Mouse (Mus musculus): ENCODE results near the gene Trappc3. TPM values are rescaled to one million over a fixed set of nuclear protein-coding genes. Genes with fewer than 3 reads are reported as not detected.

Trappc3 gene
- polyA plus RNA-seq, 1 experiment from 2014 or later, result 126 TPM

DNA sequence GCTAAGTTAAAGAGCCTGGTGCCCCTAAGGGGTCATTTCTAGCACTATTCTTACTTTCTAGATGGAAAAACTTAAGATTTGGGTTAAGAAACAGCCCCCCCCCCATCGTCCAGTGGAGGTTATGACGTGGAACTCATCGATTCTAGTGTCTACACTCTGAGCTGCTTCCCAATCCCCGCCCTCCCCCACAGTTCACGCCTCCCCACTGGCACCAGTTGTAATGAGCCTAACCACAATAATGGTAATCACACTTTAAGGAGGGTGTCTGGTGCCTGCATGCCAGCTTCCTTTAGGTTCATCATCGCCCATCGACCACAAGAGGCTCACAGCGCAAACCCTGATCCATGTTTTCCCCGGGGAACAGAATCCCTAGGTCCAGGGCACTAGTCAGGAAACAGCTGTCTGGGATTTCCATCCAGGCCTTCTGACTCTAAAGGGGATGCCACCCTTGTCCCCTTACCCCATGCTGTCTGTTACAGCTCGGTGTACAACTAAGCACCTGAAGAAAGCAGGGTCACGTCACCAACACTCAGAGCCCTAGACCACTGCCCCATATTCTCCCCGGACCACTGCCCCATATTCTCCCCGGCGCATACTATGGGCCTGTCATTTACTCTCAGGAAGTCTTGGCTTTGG is 8.4 kb upstream of the Trappc3 start:
- Histone ChIP-seq H3K4me1 (peaks cover 68% of the 10 kb centered on the region), H3K36me3 (peaks cover 21% of the 10 kb centered on the region), H3K9me3 (no peaks in the 10 kb centered on the region), H3K27me3 (no peaks in the 10 kb centered on the region), H3K9ac (peak overlapping the region; percentile 98), H3K4me3 (peak overlapping the region; percentile 99), H3K4me2 (replicated peaks) (peak overlapping the region; percentile 96), H3K27ac (0 out of 2 replicates have a peak overlapping the region, but pooled peaks have one; percentile 92)
- no peak for ATAC-seq (ENCODE audit: low FRiP score, low read depth)
- 67% methylated on average over 14 of the region's 14 CpGs for WGBS

DNA sequence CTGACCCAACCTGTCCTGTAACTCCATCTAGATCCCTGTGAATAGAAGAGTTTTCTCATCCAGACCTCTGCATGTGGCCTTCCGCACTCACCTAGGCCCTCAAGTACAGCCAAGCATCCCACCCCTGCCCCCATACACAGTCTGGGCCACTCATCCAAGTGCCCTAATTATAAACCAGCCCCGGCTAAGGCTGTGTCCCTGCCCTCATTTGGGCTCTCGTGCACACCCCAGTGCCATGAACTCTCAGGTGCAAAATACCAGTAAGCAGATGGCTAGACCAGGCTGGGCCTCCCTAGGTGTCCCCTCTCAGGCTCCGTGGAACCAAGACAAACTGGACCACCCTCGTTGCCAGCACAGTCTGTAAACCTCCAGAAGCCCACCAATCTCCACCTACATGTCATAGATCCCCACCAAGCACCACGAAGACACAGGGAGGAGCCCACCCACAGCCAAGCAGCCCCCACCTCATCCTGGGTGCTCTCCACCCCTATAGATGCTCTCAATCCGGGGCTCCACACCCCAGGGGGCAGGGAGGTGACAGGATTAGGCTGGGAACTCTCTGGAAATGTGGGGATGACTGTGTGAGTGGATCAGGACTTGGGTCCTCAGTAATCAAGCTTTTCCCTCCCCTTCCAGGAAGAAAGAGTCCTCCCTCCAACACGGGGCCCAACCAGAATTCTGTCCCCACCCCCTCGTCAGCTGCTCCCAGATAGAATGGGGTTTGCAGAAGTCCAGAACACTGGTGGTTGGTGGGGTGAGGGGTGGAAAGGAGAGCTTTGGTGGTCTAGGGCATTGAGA is 7.6 kb upstream of the Trappc3 start:
- no peaks in the 10 kb centered on the region for H3K9me3 ChIP-seq
- peak overlapping the region; percentile 98 for H3K9ac ChIP-seq
- H3K27me3 ChIP-seq, result no peaks in the 10 kb centered on the region
- peaks cover 21% of the 10 kb centered on the region for H3K36me3 ChIP-seq
- H3K4me3 ChIP-seq, result peak overlapping the region; percentile 99
- H3K4me2 ChIP-seq (replicated peaks), result peak overlapping the region; percentile 96
- peak; percentile 12; the same call in 1 of the 2 replicates for ATAC-seq (ENCODE audit: low FRiP score, low read depth)
- peak overlapping the region; percentile 92 for H3K27ac ChIP-seq
- 15% methylated on average over 9 of the region's 9 CpGs for WGBS
- H3K4me1 ChIP-seq, result peaks cover 74% of the 10 kb centered on the region

DNA sequence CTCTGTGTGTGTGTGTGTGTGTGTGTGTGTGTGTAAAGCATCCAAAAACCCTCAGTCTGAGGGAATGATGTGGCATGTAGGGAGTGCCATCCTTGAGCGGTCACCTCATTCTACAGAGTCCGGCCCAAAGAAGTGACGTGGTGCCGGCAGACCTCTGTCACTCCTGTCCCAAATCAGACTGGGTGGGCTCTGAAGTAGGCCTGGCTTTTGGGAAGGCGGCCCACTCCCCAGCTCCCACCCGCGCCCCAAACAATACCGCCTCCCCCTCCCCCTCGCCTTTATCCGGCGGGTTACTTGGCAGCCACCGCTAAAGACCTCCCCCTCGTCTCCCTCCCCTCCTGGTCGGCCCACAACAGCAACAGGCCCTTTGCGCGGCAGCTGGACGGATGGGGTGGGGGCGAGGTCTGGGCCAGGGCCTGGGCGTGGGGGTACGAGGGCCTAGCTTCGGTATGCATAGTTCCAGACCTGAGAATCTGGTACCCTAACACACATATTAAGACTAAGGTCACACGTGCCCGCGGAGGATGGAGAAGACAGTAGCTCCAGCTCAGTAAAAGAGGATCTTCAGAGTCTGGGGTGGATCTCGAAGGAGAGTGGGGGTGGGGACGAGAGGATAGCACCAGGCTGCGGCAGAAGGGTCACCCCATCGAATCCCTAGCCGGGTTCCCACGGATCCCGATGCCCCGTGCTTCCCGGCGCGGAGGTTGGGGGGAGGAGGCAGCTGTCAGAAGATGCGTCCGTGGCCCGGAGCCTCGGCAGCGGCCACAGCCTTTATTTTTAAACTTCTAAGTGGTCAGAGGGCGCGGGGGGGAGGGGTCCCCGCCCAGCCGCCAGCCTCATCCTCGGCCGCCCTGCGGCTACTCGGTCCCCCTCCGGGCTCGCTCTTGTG is 6.8 kb upstream of the Trappc3 start:
- H3K27me3 ChIP-seq, result no peaks in the 10 kb centered on the region
- peak overlapping the region; percentile 96 for H3K4me2 ChIP-seq (replicated peaks)
- H3K9me3 ChIP-seq, result no peaks in the 10 kb centered on the region
- peak; percentile 6; the same call in 1 of the 2 replicates for ATAC-seq (ENCODE audit: low FRiP score, low read depth)
- peaks cover 77% of the 10 kb centered on the region for H3K4me1 ChIP-seq
- H3K27ac ChIP-seq, result peak overlapping the region; percentile 92
- H3K36me3 ChIP-seq, result peaks cover 21% of the 10 kb centered on the region
- WGBS, result under 1% methylated on average over 50 of the region's 50 CpGs
- H3K4me3 ChIP-seq, result peak overlapping the region; percentile 99
- H3K9ac ChIP-seq, result peak overlapping the region; percentile 98

DNA sequence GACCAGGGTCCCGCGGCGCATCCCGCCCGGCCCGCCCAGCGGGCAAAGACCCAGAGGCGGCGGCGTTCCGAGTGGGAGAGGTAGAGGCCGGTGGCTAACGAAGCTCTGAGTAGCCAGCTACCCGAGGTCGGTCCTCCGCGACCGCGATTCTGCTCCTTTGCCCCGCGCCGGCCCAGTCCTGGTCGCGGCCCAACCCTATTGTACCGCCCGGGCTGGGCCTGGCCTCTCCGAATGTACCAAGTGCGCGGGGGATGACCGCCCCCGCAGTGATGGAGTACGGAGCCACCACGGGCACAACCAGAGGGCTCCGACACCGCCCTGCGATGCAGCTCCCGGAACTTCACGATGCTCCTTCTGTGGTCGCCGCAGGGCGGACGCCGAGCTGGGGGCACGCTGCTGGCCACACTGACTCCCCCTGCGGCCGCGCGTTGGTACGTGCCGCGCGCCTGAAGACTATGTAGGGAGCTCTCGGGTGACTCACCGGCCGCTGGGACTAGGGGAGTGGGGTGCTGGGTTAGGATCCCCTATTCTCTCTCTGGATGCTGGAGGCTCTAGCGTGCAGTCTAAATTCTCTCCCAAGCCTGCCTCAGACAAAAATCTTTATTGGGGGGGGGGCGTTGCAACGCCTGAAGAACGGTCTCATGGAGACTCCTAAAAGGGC is 5.9 kb upstream of the Trappc3 start, which contains the start of gene Map7d1:
TSS of gene Map7d1 (minus strand) at position 213 of the 661 bp plus-strand sequence.
- H3K4me2 ChIP-seq (replicated peaks), result peak within 1 kb of the TSS; percentile 96
- H3K27ac ChIP-seq, result peak within 1 kb of the TSS; percentile 92
- H3K36me3 ChIP-seq, result peaks cover 15% of the 10 kb centered on the region; the same call in 1 of the 2 replicates
- under 1% methylated on average over 54 of the region's 59 CpGs for WGBS
- peak; percentile 84 for ATAC-seq (ENCODE audit: low FRiP score, low read depth)
- H3K4me1 ChIP-seq, result peaks cover 77% of the 10 kb centered on the region
- H3K9ac ChIP-seq, result peak within 1 kb of the TSS; percentile 98
- H3K27me3 ChIP-seq, result no peaks in the 10 kb centered on the region
- no peaks in the 10 kb centered on the region for H3K9me3 ChIP-seq
- peak within 1 kb of the TSS; percentile 99 for H3K4me3 ChIP-seq

DNA sequence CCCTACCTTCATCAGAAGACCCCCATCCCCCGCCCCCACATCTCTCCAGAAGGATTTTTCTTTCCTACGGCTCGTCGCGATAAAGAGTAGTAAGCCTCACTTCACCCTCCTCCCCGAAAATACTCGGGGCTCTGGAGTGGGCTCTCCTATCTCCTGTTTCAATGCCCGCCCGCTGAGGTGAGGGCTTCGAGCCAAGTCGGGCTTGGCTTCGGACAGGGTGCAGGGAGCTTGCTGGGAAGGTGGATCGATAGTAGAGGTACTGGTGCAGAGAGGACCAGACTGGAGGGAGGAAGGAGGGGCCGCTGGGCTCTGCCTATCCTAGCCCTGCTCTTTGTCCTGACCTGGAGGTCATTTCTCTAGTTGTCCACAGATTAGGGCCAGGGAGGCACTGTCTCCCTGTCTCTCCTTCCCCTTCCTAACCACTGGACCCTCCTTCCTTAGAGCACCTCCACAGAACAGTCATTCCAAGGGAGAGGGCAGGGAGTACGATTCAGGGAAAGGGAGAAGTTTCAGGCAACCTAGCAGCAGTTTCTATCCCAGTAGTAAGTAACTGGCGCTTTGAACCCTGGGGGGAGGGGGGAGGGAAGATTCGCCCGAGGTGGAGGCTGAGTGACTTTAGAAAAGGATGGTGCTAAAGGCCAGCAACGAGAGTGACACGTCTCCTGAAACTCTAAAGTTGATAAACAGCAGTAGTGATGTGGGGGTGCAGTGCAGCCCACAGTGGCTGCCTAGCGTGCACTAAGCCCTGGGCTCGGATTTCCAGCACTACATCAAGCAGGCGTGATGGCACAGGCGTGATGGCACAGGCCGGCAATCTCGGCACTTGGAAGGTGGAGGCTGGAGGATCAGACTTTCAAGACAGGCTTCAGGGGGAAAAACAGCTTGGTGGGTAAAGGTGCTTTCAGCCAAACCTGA is 4.9 kb upstream of the Trappc3 start:
- ATAC-seq (ENCODE audit: low FRiP score, low read depth), result no peak
- H3K4me2 ChIP-seq (replicated peaks), result peak overlapping the region; percentile 96
- peak overlapping the region; percentile 92 for H3K27ac ChIP-seq
- 5% methylated on average over 26 of the region's 26 CpGs for WGBS
- H3K9me3 ChIP-seq, result no peaks in the 10 kb centered on the region
- peak overlapping the region; percentile 98 for H3K9ac ChIP-seq
- no peaks in the 10 kb centered on the region for H3K27me3 ChIP-seq
- H3K4me3 ChIP-seq, result peak overlapping the region; percentile 99
- H3K36me3 ChIP-seq, result peaks cover 9% of the 10 kb centered on the region; the same call in 1 of the 2 replicates
- H3K4me1 ChIP-seq, result peaks cover 74% of the 10 kb centered on the region

DNA sequence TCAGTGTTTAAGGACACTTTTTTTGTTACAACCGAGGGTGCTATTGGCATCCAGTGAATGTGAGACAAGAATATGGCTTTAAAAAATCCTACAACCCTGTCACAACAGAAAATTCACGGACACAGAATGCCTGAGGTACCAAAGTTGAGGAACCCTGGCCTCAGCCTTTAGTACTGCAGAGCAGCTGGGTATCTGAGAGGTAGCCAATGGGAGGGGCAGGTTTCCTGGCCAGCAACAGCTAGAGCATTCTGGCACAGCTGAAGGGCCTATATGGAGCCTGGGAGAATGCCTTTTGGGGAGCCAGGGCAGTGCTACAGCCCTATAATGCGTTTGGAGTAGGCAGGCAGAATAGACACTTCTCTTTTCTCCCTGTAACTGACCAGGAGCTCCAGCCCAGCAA is 3.1 kb upstream of the Trappc3 start:
- Histone ChIP-seq H3K4me2 (replicated peaks) (peak overlapping the region; percentile 54), H3K27ac (peak overlapping the region; percentile 88), H3K27me3 (no peaks in the 10 kb centered on the region), H3K9ac (no peak overlapping the region), H3K4me3 (no peak overlapping the region), H3K4me1 (peaks cover 66% of the 10 kb centered on the region), H3K9me3 (no peaks in the 10 kb centered on the region), H3K36me3 (no peaks in the 10 kb centered on the region)
- WGBS, result 22% methylated on average over 3 of the region's 3 CpGs
- ATAC-seq (ENCODE audit: low FRiP score, low read depth), result no peak

DNA sequence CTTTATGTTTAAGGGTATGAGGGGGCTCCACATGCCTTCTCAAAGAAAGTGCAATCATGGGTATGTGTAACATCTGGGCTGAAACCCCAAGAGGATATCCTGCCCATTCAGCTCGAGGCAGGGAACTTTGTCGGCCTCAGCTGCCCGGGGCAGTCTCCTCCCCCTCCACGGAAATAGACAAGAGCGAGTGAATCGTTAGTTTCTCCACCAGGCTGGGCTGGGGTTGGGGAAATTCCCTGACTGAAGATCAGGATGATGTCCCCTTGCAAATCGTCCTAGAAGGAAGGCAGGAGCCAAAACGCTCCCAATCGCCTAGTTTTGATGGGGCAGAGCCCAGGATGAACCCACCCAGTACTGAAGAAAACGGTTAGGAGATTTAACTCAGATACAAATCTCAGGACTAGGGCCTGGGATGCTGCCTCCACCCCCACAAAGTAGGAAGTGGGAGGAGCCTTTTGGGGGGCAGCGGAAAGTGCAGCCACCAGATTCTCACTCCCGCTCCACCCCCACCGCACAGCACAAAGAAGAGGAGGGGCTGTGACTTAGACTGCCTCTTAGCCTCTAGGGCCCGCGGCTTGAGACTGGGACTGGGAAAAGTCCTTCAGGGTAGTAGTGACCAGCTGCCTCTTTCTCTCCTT is 2.5 kb upstream of the Trappc3 start:
- H3K9me3 ChIP-seq, result no peaks in the 10 kb centered on the region
- H3K4me3 ChIP-seq, result peak overlapping the region; percentile 18
- H3K27me3 ChIP-seq, result no peaks in the 10 kb centered on the region
- peak overlapping the region; percentile 54 for H3K4me2 ChIP-seq (replicated peaks)
- peak overlapping the region; percentile 56 for H3K9ac ChIP-seq
- H3K27ac ChIP-seq, result peak overlapping the region; percentile 88
- under 1% methylated on average over 13 of the region's 15 CpGs for WGBS
- H3K36me3 ChIP-seq, result no peaks in the 10 kb centered on the region
- no peak; the same call in 1 of the 2 replicates for ATAC-seq (ENCODE audit: low FRiP score, low read depth)
- H3K4me1 ChIP-seq, result peaks cover 60% of the 10 kb centered on the region

DNA sequence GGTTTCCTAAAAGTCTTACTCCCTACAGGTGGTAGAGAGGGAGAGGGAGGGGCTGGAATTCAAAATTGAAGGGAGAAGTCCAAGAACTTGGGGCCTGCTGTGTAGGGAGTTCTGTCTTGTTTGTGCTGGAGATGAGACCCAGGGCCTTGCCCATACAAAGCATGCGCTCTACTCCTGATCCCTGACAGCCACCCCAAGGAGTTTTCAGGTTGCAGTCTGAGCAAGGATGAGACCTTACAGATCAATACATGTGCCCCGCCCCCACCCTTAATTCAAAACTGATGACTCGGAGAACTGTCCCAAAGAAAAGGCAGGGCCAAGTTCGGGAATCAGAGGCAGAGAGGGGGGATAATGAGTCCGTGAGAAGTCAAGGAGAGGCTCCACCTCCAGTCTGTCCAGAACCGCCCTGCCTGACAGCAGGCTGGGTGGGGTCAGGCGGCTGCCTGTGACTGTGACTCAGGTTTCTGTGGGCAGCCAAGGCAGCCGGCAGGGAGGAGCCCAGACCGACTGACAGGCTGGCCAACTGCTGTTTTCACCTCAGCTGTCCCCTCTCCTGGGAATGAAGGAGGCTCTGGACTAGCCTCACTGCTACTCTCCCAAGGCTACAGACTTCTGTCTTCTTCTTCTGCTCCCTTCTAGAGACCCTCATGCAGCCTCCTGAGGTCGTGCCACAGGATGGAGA is 1.5 kb upstream of the Trappc3 start:
- 5% methylated on average over 10 of the region's 10 CpGs for WGBS
- peak overlapping the region; percentile 54 for H3K4me2 ChIP-seq (replicated peaks)
- no peaks in the 10 kb centered on the region for H3K9me3 ChIP-seq
- 0 out of 2 replicates have a peak overlapping the region, but pooled peaks have one; percentile 13 for H3K9ac ChIP-seq
- H3K27me3 ChIP-seq, result no peaks in the 10 kb centered on the region
- peak overlapping the region; percentile 18; the same call in 1 of the 2 replicates for H3K4me3 ChIP-seq
- peaks cover 58% of the 10 kb centered on the region for H3K4me1 ChIP-seq
- no peak for ATAC-seq (ENCODE audit: low FRiP score, low read depth)
- H3K27ac ChIP-seq, result peak overlapping the region; percentile 88
- H3K36me3 ChIP-seq, result no peaks in the 10 kb centered on the region

DNA sequence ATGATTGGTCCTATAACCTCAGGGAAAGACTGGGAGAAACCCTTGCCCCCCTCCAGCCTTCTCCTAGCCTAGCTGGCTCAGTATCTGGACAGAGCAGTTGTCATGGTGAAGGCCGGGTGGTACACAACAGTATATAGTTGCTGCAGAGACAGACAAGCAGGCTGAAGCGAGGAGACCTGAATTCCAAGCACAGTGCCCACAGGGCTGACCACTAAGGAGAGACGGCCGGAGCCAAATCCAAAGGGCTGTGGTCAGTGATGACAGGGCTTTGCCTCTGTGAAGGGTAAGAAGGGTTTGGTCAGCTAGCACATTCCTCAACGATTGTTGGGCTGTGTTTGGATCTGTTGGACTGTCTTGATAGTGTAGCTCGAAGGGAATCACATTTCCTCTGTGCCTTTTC is 859 bp upstream of the Trappc3 start:
- H3K9me3 ChIP-seq, result no peaks in the 10 kb centered on the region
- H3K36me3 ChIP-seq, result no peaks in the 10 kb centered on the region
- H3K27me3 ChIP-seq, result no peaks in the 10 kb centered on the region
- ATAC-seq (ENCODE audit: low FRiP score, low read depth), result no peak
- no peak overlapping the region for H3K9ac ChIP-seq
- peak overlapping the region; percentile 88 for H3K27ac ChIP-seq
- H3K4me3 ChIP-seq, result no peak overlapping the region
- peak overlapping the region; percentile 54 for H3K4me2 ChIP-seq (replicated peaks)
- peaks cover 58% of the 10 kb centered on the region for H3K4me1 ChIP-seq
- WGBS, result 71% methylated on average over 6 of the region's 6 CpGs

DNA sequence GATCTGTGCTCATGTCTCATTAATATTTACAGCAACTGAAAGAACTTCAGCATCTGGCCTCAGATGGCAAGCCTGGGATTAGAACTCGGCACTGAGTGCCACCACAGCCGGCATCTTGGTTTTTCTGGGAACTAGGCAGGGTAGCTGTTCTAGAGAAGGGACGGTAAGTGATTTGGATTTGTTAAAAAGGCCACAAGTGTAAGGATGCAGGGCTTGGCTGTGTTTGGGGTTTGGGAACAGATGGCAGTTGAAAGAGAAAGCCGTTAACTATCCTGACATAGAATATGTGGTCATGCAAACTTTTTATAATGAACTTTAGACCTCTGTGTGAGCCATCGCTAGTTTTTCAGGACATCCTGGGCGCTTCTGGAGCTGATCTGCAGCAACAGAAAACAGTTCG is 450 bp upstream of the Trappc3 start:
- Histone ChIP-seq H3K9me3 (no peaks in the 10 kb centered on the region), H3K36me3 (no peaks in the 10 kb centered on the region), H3K4me2 (replicated peaks) (peak overlapping the region; percentile 54; the same call in 1 of the 2 replicates), H3K4me1 (peaks cover 58% of the 10 kb centered on the region), H3K9ac (no peak overlapping the region), H3K4me3 (no peak overlapping the region), H3K27ac (peak overlapping the region; percentile 88), H3K27me3 (no peaks in the 10 kb centered on the region)
- no peak for ATAC-seq (ENCODE audit: low FRiP score, low read depth)
- 51% methylated on average over 7 of the region's 7 CpGs for WGBS
